Mouse (Mus musculus): Measurements from ENCODE around the gene Kras.

The Kras gene

DNA sequence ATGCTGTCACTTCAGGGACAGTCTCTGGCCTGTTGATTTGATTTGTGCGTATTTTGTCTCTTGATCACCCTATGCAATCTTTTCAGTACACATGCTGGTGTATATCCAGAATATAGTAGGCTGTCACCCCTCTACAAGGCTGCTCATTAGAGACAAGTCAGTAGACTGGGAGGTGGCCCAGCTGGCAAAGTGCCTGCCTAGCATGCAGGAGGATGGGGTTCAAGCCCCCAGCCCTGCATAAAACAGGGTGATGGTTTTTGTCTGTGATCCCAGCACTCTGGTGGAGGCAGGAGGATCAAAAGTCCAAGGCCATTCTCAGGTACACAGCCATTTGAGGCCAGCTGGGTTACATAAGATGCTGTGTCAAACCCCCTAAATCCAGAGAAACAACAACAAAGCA lies 63.9 kb downstream of the Kras start:
- no peak for DNase-seq

DNA sequence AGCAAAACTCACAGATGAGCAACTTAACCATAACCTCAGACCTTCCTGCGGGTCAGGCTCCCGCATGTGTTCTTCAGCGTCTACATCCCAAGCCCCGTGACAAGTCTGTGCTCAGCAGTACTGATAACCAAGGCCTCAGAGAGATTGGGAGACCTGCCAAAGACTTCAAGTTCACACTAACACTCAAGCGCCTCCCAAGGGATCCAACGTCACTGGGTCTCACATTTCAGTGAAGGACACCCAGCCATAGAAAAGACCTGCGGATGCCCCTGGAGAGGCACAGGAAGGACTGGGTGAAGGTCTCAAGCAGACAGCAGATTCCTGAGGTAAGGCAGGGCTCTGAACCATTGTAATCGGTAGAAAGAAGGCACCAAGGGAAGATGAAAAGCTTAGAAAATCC lies 68.0 kb downstream of the Kras start:
- DNase-seq: no peak

DNA sequence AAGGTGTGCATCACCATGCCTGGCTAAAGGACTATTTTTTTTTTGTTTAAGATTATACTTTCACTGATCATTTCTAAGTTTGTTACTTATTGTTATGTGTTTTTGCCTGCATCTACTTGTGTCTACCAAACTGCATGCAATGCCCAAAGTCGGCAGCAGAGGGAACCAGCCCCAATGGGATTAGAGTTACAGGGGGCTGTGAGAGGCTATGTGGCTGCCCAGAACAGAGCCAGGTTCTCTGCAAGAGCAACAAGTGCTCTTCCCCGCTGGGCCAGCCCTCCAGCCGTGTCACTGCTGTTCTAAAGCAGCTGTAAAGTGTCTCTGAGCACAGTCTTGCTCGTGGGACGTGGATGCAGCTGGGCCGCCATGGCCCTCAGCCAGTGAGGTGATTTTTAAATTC lies 70.4 kb downstream of the Kras start:
- peak; percentile 22 for DNase-seq

DNA sequence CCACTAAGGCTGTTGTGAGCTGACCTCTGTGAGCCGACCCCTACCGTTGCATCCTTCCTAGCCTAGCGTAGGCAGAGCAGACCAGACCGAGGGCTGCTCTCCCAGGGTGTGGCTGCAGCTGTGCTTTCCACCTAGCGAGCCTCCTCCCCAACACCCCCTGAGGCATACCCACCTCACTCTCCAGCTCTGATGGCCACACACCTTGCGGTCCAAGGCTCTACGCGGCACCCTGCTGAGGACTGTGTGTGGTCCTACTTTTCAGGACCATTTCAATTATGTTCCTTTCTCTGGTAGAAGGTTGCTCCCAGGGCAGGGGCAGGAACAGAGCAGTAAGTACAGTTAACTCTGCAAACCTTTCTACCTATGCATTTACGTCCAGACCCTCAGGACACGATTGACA lies 73.6 kb downstream of the Kras start:
- no peak for DNase-seq

DNA sequence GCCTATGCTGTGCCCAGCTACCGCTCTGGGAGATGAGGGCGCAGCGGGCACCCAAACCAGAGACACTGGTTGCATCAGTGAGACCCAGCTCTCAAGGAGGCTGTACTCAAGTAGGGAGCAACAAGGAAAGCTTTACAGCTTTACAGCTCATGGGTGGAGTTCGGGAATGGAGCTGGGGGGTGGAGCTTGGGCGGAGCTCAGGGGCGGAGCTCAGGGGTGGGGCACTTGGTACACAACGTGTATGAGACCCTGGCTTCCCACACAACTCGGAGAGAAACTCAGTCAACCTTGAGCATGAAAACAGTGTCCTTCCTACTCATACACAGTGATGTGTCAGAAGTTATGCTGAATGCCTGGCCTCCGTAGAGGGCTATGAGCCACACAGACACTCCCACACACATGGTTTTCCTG lies 74.5 kb downstream of the Kras start:
- no peak for DNase-seq

DNA sequence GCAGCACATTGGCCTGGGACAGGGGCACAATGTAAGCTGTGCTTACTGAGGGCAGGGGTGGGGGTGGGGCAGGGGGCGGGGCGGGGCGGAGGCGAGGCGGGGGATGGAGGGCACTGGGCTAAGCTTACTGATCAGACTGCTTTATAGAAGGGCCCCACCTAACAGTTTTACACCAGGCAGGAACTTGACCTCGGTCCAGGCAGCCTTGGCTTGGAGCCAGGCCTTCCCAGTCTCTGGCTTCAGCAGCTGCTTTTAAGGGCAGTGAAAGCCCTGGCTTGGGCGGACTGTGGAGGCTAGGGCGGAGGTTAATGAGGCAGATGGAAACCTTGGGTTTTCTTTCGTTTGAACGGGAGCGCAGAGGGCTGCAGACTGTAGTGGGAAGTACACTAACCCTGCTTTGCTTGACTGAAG lies 76.3 kb downstream of the Kras start:
- peak; percentile 89 for DNase-seq

DNA sequence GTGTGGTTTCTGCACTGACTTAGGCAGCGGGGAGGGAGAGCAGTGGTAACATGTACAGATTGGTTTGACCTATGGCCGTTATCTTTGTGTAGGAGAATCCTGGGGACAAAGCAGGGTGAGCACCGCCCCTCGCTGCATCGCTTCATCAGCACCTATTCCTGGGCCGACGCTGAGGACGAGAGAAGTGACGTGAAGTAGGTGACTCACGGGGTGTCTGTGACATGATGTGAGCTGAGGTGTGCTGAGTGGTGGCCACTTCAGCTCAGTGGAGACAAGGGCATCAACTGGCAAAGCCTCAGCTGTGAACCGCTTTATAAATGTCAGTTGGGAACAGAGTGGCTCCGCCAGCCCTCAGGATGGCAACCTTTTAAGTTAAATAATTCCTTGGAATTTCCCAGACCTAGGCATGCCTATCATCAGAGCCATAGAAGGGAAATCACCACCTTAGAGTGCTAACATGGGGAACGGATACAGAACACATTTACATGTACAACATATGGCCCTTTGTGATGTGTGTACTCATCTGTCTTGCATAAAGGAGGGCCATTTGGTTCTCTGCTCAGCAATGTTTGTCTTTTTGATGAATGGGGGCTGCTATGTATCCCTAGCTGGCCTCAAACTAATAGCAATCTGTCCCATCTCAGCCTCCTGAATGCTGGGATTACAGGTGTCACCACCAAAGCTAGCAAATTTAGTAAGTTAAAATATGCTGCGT lies 78.0 kb downstream of the Kras start:
- DNase-seq: no peak
